9 mouse cellular contexts compared by ENCODE assay signal in genomic region chr3:28170911-28171618, GRCm38 (mm10).
A peak's percentile ranks its signal among the peaks of the same experiment; 100 is the strongest.
DNase-seq lines count a peak whose midpoint lies in the region; ATAC-seq lines count a peak whose summit lies in the region.
"Had no signal": no experiment of that assay in that cellular context is flagged by ENCODE, and none has a peak within 500 bp of the region (broad histone marks: within the 10 kb centered on the region; RNA-seq: fewer than 3 reads in every experiment).

No protein-coding gene starts in this region.

- peaks cover 8 to 14% of the 10 kb centered on the region in 2 experiments; a peak in 3 of 4 replicates for H3K4me1 ChIP-seq in heart, embryonic 14.5 days (ENCODE audit: control insufficient read depth in 2 of 2, insufficient read depth in 2 of 2, low read length in 2 of 2)
- peaks cover 9% of the 10 kb centered on the region for H3K4me1 ChIP-seq in stomach, embryonic 16.5 days (ENCODE audit: control insufficient read depth, insufficient read depth, low read length)

- peak; percentile 52; the same call in 1 of the 2 replicates for ATAC-seq in heart, embryonic 14.5 days (ENCODE audit: insufficient number of reproducible peaks, insufficient read depth, low FRiP score, low read depth)
- peak; percentile 95 for ATAC-seq in megakaryocyte progenitor cell, adult 5-6 weeks (replicated peaks; ENCODE audit: poor library complexity)
- ATAC-seq in stomach, embryonic 16.5 days (ENCODE audit: insufficient read depth, low FRiP score), result peak; percentile 24; the same call in 1 of the 2 replicates
- no peak for ATAC-seq in erythroblast, adult 5-6 weeks (replicated peaks; ENCODE audit: low FRiP score, poor library complexity, severe bottlenecking)

- no peak overlapping the region for H3K4me3 ChIP-seq in heart, embryonic 14.5 days (ENCODE audit: control insufficient read depth in 1 of 2, insufficient read depth in 1 of 2, low read depth in 1 of 2, low read length in 2 of 2)
- no peak overlapping the region for H3K4me3 ChIP-seq in stomach, embryonic 16.5 days (replicated peaks; ENCODE audit: low read length)
- H3K4me3 ChIP-seq: embryonic facial prominence, embryonic 12.5 days had no signal

- no peaks in the 10 kb centered on the region for H3K36me3 ChIP-seq in heart, embryonic 14.5 days (ENCODE audit: control insufficient read depth, insufficient read depth, low read length)
- no peaks in the 10 kb centered on the region for H3K36me3 ChIP-seq in stomach, embryonic 16.5 days (ENCODE audit: control insufficient read depth, insufficient read depth, low read length)
- H3K36me3 ChIP-seq: embryonic facial prominence, embryonic 12.5 days had no signal

- H3K9me3 ChIP-seq in heart, embryonic 14.5 days (ENCODE audit: control insufficient read depth, low read length), result no peaks in the 10 kb centered on the region
- H3K9me3 ChIP-seq in stomach, embryonic 16.5 days (replicated peaks; ENCODE audit: control insufficient read depth, low read length), result no peaks in the 10 kb centered on the region
- H3K9me3 ChIP-seq: embryonic facial prominence, embryonic 12.5 days had no signal

- peak; percentile 17 for DNase-seq in right cerebral cortex, adult 18-20 months
- DNase-seq in right cerebral cortex, postnatal 36 days (ENCODE audit: low spot score in 2 of 2), result no peak
- DNase-seq in cerebellum, adult 18-20 months, result peak; percentile 69 to 80
- peak; percentile 69 for DNase-seq in kidney, postnatal 14 days

- WGBS in heart, embryonic 14.5 days, result 38% methylated on average over 17 of the region's 17 CpGs
- 38% methylated on average over 17 of the region's 17 CpGs for WGBS in stomach, embryonic 16.5 days

- H3K4me2 ChIP-seq in heart, embryonic 14.5 days (ENCODE audit: low read length), result peak overlapping the region; percentile 39
- H3K4me2 ChIP-seq in stomach, embryonic 16.5 days (ENCODE audit: low read depth, low read length), result no peak overlapping the region
- H3K4me2 ChIP-seq: embryonic facial prominence, embryonic 12.5 days had no signal

- H3K27ac ChIP-seq in heart, embryonic 14.5 days (replicated peaks in 1 of 2; ENCODE audit: control insufficient read depth in 1 of 2, insufficient read depth in 1 of 2, low read depth in 2 of 2, low read length in 2 of 2), result 0 out of 4 replicates have a peak overlapping the region, but pooled peaks have one; percentile 24 to 26
- H3K27ac ChIP-seq in stomach, embryonic 16.5 days (ENCODE audit: low read length), result no peak overlapping the region
- H3K27ac ChIP-seq: embryonic facial prominence, embryonic 12.5 days had no signal

- H3K9ac ChIP-seq in heart, embryonic 14.5 days (ENCODE audit: low read length), result no peak overlapping the region
- H3K9ac ChIP-seq in stomach, embryonic 16.5 days (ENCODE audit: low read length), result no peak overlapping the region
- H3K9ac ChIP-seq: embryonic facial prominence, embryonic 12.5 days had no signal

- H3K27me3 ChIP-seq in heart, embryonic 14.5 days (ENCODE audit: control insufficient read depth, insufficient read depth, low read length), result no peaks in the 10 kb centered on the region
- H3K27me3 ChIP-seq in stomach, embryonic 16.5 days (ENCODE audit: control insufficient read depth, insufficient read depth, low read length), result no peaks in the 10 kb centered on the region
- H3K27me3 ChIP-seq: embryonic facial prominence, embryonic 12.5 days had no signal

Comparison
In these comparisons a context has a peak if more than half of its experiments do, and no peak if none do; other contexts are left out.
1. DNase-seq: peak in right cerebral cortex, adult 18-20 months (single experiment), cerebellum, adult 18-20 months (2 of 2) and kidney, postnatal 14 days (single experiment); none in right cerebral cortex, postnatal 36 days (0 of 2).